Mouse (Mus musculus) liver, postnatal 0 days (tissue): ENCODE results near the gene Nt5dc3. TPM values are rescaled to one million over a fixed set of nuclear protein-coding genes. Genes with fewer than 3 reads are reported as not detected.

ENCODE experiments used
- ATAC-seq: fragments of 200-750 bp; cut with Nextera tagmentation; 2 replicates; pipeline ENCODE4 v1.8.0; 2017; ENCODE audit warnings: mild to moderate bottlenecking, moderate library complexity
- DNase-seq: peaks from one replicate; pipeline ENCODE4 v3.0.0-alpha.2; 2016
- H3K27ac ChIP-seq: fragments of 300-500 bp; sonication (generic); 2 replicates; pipeline ENCODE4 v1.5.1; 2014; ENCODE audit warnings: antibody characterized with exemption, moderate library complexity, mild to moderate bottlenecking, low read depth
- H3K27me3 ChIP-seq: fragments of 300-500 bp; sonication (generic); 2 replicates; pipeline ENCODE4 v1.6.1; 2014; ENCODE audit warnings: low read length, control low read depth, mixed read lengths; ENCODE audit not compliant: insufficient read depth
- H3K36me3 ChIP-seq: fragments of 300-500 bp; sonication (generic); replicated peaks from 2 replicates; pipeline ENCODE4 v1.6.1; 2014; ENCODE audit warnings: mild to moderate bottlenecking, control low read depth, low read length, moderate library complexity, mixed read lengths; ENCODE audit not compliant: insufficient read depth
- H3K4me1 ChIP-seq: fragments of 300-500 bp; sonication (generic); 2 replicates; pipeline ENCODE4 v1.6.1; 2014; ENCODE audit warnings: antibody characterized with exemption, mild to moderate bottlenecking, control low read depth; ENCODE audit not compliant: insufficient read depth
- H3K4me2 ChIP-seq: fragments of 300-500 bp; sonication (generic); 2 replicates; pipeline ENCODE4 v1.6.1; 2014; ENCODE audit warnings: low read depth, mild to moderate bottlenecking, low read length, moderate library complexity, mixed read lengths
- H3K4me3 ChIP-seq: fragments of 300-500 bp; sonication (generic); 2 replicates; pipeline ENCODE4 v1.5.1; 2014; ENCODE audit warnings: low read depth, low read length
- H3K9ac ChIP-seq: fragments of 300-500 bp; sonication (generic); replicated peaks from 2 replicates; pipeline ENCODE4 v1.6.1; 2014; ENCODE audit warnings: mild to moderate bottlenecking, moderate library complexity
- H3K9me3 ChIP-seq: fragments of 300-500 bp; sonication (generic); 2 replicates; pipeline ENCODE4 v1.6.1; 2016; ENCODE audit warnings: mild to moderate bottlenecking, control low read depth, low read length, mixed read lengths
- CTCF ChIP-seq: sonication (generic); IDR thresholded peaks from 2 replicates; pipeline ENCODE4 v1.5.1; 2016; ENCODE audit warnings: antibody characterized with exemption, low read depth
- EP300 ChIP-seq: IDR thresholded peaks from 2 replicates; pipeline ENCODE4 v1.6.1; 2016; ENCODE audit warnings: antibody characterized with exemption, low read depth, mild to moderate bottlenecking
- WGBS: fragments of 180-500 bp; shearing (Covaris S2); extraction: QIAGEN DNeasy Blood & Tissue Kit; methylation state at CpG from one replicate; pipeline ENCODE4 v1.1.7; 2014; ENCODE audit not compliant: insufficient replicate concordance; 5-methylcytosine and 5-hydroxymethylcytosine counted together
- polyA plus RNA-seq: library from polyadenylated mRNA; unstranded; fragments of >200 nt; fragmentation: Nextera tagmentation; extraction: Ambion mirVana; gene quantifications from 2 replicates; pipeline ENCODE4 v1.2.1, GENCODE M21; 2015

Nt5dc3 gene
- polyA plus RNA-seq, 1 experiment from 2014 or later, result 0.51 TPM

DNA sequence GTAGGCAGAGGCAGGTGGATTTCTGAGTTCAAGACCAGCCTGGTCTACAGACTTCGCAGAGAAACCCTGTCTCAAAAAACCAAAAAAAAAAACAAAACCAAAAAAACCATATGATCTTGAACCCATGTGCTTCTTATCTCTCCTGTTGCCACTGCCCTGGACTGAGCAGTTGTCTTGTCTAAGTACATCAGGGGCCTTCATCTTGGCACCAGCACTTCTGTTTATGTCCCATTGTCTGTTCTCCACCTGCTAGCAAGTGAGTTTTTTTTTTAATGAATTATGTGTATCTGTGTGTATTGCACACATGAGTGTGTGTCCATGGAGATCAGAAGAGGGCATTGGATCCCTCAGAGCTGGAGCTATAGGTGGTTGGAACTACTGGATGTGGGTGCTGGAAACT, 28.6 kb downstream of the Nt5dc3 start:
- Histone ChIP-seq H3K9me3 (no peaks in the 10 kb centered on the region), H3K4me3 (no peak overlapping the region), H3K27ac (no peak overlapping the region), H3K4me1 (no peaks in the 10 kb centered on the region), H3K4me2 (no peak overlapping the region), H3K9ac (no peak overlapping the region), H3K27me3 (no peaks in the 10 kb centered on the region), H3K36me3 (peaks cover 6% of the 10 kb centered on the region)
- DNase-seq (no peak), ATAC-seq (no peak)
- WGBS, result 81% methylated on average over 1 of the region's 1 CpGs
- TF ChIP-seq EP300, result no peak
- no peak for TF ChIP-seq CTCF

DNA sequence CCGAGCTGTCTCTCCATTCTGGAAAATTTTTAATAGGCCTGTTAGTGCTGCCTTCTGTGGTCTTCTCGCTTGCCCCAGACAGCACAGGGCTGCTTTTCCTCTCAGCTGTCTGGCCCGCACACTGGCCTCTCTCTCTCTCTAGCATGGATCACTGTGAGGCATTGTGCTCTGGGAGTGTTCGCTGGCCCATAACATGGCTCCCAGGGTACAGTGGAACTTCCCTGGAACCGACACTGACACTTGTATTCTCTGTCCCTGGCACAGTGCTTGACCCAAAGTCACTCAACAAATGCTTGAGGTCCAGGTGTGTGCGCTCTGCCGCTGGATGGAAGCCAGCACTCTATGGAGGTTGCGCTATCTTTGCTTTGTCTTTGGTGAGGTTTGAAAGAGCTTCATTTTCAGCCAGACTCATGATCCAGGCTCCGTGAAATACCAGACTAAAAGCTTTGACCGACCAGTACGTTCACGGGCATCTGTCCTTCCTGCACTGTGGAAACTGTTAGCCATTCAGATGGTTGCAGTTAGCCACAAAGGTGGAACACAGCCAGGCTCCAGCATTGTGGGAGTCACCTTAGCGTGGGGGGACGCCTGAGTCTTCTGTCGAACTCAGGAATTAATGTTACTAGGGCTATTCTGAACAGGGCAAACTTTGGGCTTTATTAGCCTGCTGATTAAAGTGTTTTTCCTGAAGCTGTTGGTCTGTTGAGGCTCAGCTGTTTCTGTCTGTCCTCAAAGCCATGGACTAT, 29.4 kb downstream of the Nt5dc3 start:
- Histone ChIP-seq H3K27me3 (no peaks in the 10 kb centered on the region), H3K36me3 (peaks cover 6% of the 10 kb centered on the region), H3K4me2 (no peak overlapping the region), H3K9me3 (no peaks in the 10 kb centered on the region), H3K4me1 (no peaks in the 10 kb centered on the region), H3K9ac (no peak overlapping the region), H3K4me3 (no peak overlapping the region), H3K27ac (no peak overlapping the region)
- ATAC-seq, result no peak
- WGBS, result 82% methylated on average over 15 of the region's 15 CpGs
- DNase-seq, result no peak
- TF ChIP-seq EP300 (no peak), CTCF (no peak)

DNA sequence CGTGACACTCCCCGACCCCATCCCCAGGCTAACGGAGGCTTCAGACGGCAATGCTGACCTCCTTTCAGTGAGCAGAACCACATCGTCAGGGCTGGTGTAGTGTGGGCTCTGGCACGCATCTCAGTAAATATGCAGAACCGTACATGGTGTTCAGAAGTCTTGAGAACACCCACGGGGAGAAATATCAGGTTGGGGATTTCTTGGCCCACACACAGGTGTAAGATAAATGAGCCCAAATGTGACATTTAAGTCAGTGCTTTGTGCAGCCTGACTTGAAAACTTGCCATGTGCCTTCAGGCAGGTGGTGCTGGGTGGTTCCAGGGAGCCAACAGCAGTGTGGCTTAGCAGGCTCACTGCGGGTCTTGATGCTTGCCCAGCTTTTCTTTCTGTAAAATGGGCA, 31.2 kb downstream of the Nt5dc3 start:
- WGBS, result 78% methylated on average over 9 of the region's 9 CpGs
- no peak overlapping the region for H3K27ac ChIP-seq
- no peaks in the 10 kb centered on the region for H3K27me3 ChIP-seq
- DNase-seq (no peak), ATAC-seq (no peak)
- peaks cover 7% of the 10 kb centered on the region for H3K36me3 ChIP-seq
- no peak overlapping the region for H3K4me3 ChIP-seq
- no peak for TF ChIP-seq CTCF
- no peak for TF ChIP-seq EP300
- no peak overlapping the region for H3K4me2 ChIP-seq
- no peak overlapping the region for H3K9ac ChIP-seq
- H3K4me1 ChIP-seq, result no peaks in the 10 kb centered on the region
- no peaks in the 10 kb centered on the region for H3K9me3 ChIP-seq

DNA sequence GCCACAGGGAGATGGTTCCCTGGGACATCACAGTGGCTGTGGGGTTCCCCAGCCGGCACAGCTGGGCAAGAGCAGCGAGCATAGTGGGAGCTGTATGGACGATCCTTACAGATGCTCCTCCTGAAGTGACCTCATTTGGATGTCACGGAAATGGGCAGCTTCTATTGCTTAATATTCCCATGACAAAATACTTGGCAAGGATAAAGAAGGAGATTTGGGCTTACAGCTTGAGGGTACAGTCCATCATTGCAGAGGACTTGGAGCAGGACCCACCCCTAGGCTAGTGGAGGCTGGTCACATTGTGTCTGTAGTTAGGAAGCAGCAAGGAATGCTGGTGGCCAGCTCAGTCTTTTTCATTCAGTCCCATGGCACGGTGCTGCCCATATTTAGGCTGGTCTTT, 31.8 kb downstream of the Nt5dc3 start:
- WGBS, result 82% methylated on average over 5 of the region's 5 CpGs
- no peak for DNase-seq
- TF ChIP-seq EP300 (no peak), CTCF (no peak)
- Histone ChIP-seq H3K4me3 (no peak overlapping the region), H3K9me3 (no peaks in the 10 kb centered on the region), H3K9ac (no peak overlapping the region), H3K4me2 (no peak overlapping the region), H3K27ac (no peak overlapping the region), H3K4me1 (no peaks in the 10 kb centered on the region), H3K36me3 (peaks cover 13% of the 10 kb centered on the region), H3K27me3 (no peaks in the 10 kb centered on the region)
- ATAC-seq, result no peak

DNA sequence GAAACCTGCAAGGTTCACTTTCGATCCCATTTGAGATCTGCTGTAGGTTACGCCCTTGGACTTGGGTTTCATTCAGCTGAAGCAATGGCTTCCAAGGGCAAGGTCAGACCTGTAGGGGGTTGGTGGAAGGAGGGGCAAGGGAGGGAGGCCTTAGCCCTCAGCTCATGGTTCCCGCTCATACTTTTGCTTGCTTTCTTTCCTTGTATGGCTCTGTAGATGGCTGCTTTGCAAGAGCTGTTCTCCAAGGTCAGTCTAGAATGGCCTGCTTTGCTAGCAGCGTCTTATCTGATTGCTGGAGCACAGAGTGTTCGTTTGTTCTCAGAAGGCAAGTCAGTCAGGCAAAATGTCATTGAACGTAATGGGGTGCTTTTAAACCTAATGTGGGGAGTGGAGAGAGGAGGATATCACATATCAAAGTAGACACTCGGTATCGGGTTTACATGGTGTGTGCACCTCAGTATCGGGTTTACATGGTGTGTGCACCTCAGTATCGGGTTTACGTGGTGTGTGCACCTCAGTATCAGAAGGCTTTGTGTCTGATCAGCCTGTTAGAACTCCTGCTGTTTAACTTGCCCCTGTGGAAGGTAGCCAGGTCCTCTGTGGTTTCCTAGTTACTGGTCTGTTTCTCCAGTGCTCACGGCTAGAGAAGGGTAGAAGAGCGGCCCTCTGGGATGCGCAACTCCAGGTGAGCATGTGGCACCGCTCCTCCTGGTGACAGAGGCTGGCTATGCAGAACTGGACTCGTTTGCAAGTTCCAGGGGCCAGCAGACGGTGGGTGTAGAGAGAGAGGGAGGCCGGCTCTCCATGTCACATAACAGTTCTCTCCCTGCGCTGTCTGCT, 35.7 kb downstream of the Nt5dc3 start:
- WGBS, result 71% methylated on average over 19 of the region's 19 CpGs
- Histone ChIP-seq H3K4me3 (no peak overlapping the region), H3K27ac (no peak overlapping the region), H3K4me2 (no peak overlapping the region), H3K9ac (no peak overlapping the region), H3K27me3 (no peaks in the 10 kb centered on the region), H3K36me3 (peaks cover 10% of the 10 kb centered on the region), H3K9me3 (no peaks in the 10 kb centered on the region), H3K4me1 (no peaks in the 10 kb centered on the region)
- ATAC-seq (no peak), DNase-seq (no peak)
- no peak for TF ChIP-seq CTCF

DNA sequence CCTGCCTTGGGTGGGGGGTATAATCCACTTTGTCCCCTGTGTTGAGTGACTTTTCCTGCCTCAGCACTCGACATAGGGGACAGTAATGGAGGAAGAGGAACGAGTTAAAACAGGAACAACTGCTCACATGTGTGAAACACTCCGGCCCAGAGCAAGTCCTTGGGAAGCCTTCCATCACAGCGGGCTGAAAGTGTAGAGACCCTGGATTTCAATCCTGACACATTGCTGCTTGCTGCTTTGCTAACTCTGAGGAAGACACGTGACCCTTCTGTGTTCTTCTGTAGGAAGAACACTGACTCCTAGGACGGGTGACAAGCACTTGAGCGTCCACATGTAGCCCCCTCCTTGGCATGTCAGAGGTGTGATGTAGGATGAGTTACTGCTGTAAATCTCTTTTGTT, 36.3 kb downstream of the Nt5dc3 start:
- 70% methylated on average over 7 of the region's 7 CpGs for WGBS
- no peaks in the 10 kb centered on the region for H3K4me1 ChIP-seq
- no peak overlapping the region for H3K9ac ChIP-seq
- no peak overlapping the region for H3K27ac ChIP-seq
- H3K9me3 ChIP-seq, result no peaks in the 10 kb centered on the region
- no peak for ATAC-seq
- no peak for DNase-seq
- peaks cover 10% of the 10 kb centered on the region for H3K36me3 ChIP-seq
- TF ChIP-seq EP300 (no peak), CTCF (no peak)
- H3K27me3 ChIP-seq, result no peaks in the 10 kb centered on the region
- H3K4me2 ChIP-seq, result no peak overlapping the region
- H3K4me3 ChIP-seq, result no peak overlapping the region
